Mouse (Mus musculus) cerebellum, adult 9-11 months (tissue): ENCODE measurements around the gene Pkd1.

Experiments
- DNase-seq: peaks from one replicate; pipeline ENCODE4 v3.0.0; 2022

Pkd1 gene

GRCm38 (mm10) chr17:24533099-24533992, 16.3 kb upstream of the Pkd1 start:
- peak; percentile 96 for DNase-seq

DNA sequence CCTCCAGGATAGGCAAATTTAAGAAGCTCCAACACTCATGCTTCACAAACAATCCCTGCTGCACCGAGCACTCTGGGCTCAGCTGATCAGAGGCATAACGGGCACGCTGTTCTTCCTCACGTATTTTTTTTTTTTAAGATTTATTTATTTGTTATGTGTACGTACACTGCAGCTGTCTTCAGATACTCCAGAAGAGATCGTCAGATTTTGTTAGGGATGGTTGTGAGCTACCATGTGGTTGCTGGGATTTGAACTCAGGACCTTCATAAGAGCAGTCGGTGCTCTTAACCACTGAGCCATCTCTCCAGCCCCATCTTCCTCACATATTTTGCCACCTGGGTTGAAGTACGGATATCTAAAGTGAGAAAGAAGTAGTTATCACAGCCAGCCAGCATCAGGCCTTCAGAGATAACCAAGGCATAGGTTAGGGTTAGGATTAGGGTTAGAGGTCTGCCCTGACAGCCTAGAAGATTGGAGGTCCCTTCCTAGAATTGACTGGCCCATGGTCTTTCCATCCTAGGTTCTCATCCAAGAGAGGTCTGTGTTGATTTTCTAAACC, 15.4 kb upstream of the Pkd1 start, which contains the start of gene Rab26:
Gene Rab26 (minus strand): TSS at position 51 of the 559 bp plus-strand sequence.
- no peak for DNase-seq

DNA sequence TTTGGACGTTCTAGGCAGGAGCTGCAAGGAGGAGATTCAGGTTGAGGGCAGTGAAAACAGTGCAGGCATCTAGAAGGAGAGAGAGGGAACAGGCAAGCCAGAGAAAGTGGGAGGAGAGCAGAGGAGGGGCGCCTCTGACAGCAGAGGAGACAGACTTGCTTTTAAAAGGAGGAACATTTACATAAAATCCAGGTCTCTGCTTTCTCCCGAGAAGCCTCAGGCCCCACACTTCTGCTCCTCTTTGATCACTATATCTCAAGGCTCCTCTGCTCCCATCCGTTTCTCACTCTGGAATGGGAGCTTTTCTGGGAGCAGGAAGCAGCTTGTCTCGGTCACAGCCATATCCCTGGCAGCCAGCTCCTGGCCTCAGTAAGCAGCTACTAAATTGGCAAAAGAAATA, 14.3 kb upstream of the Pkd1 start:
- DNase-seq = no peak

- no peak for DNase-seq
Observed at GRCm38 (mm10) chr17:24537536-24537935, 12.1 kb upstream of the Pkd1 start.

GRCm38 (mm10) chr17:24538950-24539349, 10.7 kb upstream of the Pkd1 start:
- DNase-seq = no peak

- no peak for DNase-seq
Observed at GRCm38 (mm10) chr17:24540375-24540774, 9.3 kb upstream of the Pkd1 start.

GRCm38 (mm10) chr17:24544613-24545012, 5.0 kb upstream of the Pkd1 start:
- no peak for DNase-seq

DNA sequence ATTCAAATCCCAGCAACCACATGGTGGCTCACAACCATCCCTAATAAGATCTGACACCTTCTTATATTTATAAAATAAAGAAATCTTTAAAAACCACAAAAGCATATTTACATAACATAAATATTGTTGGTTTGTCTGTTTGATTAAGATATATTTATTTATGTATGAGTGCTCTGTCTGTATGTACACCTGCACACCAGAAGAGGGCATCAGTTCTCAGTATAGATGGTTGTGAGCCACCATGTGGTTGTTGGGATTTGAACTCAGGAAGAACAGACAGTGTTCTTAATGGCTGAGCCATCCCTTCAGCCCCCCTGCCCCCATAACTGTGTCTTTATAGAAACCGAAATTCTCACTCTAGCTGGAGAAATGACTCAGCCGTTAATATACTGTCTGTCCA, 4.4 kb upstream of the Pkd1 start:
- no peak for DNase-seq

DNA sequence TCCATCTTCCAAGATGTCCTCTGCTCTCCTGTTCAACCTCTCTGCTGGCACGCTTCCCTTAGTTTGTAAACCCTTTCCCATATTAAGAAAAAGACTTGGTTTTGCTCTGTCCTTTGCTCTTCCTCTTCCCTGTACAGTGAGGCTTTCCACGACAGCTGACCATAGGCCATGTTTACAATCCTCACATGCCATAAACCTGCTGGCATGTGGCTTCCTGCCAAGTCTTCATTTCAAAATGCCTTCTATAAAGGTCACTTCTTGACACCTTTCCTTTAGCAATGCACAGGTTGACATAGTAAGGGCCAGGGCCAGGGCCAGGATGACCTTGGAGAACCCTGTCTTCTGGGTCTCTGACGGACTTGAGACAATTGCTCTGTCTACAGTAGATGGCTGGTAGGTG, 3.4 kb upstream of the Pkd1 start:
- no peak for DNase-seq

GRCm38 (mm10) chr17:24548435-24548834, 1.2 kb upstream of the Pkd1 start:
- DNase-seq = peak; percentile 56

GRCm38 (mm10) chr17:24548921-24549617, 565 bp upstream of the Pkd1 start:
- DNase-seq = peak; percentile 88

DNA sequence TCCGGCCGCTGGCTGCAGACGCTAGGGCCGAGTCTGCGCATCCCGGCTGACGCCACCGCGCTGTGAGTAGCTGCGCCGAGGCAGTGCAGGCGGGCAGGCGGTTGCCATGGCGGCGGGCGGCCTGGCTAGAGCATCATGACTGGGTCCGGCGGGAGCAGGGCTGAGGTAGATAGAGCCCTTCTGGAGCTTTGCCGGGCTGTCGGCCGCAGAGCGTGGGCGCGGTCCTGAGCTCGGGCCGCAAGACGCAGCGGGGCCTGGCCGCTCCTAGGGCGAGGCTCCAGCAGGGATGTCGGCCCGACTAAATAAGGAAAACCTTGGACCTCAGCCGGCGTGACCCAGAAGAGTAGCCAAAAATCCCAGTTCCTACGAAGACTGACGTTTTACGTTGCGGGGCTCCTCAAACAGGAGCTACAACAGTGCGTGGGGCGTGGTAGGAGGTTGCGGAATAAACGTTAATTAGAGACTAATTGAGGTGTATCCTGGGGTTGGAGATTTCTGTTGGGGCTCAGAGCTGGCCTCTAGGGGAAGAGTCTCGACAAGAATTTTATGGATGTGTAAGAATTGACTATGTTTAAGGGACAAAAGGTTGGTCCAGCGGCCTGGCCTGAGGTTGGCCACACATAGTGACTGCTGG, 899 bp downstream of the Pkd1 start:
- peak; percentile 90 for DNase-seq

DNA sequence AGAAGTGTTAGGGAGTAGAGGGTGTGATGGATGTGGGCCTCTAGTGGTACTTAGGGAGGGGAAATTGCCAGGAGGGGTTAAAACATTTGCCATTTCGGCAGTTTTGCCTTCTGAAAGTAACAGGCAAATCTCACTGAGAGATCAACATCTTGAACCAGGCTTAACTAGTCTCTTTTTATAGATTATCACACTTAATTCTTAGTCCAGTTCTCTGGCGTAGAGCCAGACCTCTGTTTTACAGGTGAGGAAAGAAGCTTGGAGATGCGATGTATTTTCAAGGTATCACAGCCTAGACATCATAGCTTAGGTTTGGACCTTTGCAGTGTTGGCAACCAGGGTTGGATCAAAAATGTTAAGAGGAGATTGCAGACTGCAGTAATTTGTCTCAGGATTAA, 1.4 kb downstream of the Pkd1 start:
- peak; percentile 57 for DNase-seq

DNA sequence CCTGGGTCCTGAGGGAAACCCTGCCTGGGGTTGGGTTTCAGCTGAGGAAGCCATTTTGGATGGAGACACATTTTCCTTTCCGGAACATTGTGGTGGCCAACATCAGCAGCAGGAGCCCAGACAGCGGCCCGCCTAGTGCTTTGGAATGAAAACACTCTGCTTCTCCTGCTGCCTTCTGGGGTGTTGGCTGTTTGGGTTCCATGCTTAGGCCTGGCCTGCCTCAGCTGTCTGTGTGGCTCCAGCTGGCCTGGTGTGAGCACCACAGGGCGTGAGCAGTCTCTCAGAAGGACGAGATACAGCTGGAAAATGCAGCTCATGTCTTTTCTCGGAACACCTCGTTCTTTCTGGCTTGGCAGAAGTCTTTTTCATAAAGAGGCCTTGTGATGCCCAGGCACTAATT, 7.5 kb downstream of the Pkd1 start:
- no peak for DNase-seq

DNA sequence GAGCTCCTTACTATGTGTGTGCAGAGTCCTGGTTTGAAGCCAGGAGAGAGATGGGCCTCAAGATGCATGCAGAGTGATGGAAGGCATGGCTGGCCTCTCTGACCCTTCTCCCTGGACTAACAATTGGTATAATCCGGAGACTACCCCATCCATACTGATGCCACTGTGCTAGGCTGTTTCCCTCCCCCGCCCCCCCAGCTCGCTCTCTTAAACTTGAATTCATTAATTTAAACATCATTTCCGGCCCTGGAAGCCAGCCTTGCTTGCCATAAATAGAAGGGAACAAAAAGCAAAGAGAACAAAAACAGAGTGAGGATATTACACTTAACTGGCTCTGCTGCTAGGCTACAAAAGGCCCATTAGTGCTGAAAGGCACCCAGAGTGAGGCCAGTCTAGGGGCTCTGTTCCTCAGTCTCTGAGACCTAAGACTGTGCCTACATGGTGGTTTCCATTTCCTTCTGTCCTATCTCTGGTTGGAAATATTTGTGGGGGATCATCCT, 9.0 kb downstream of the Pkd1 start:
- DNase-seq = no peak

DNA sequence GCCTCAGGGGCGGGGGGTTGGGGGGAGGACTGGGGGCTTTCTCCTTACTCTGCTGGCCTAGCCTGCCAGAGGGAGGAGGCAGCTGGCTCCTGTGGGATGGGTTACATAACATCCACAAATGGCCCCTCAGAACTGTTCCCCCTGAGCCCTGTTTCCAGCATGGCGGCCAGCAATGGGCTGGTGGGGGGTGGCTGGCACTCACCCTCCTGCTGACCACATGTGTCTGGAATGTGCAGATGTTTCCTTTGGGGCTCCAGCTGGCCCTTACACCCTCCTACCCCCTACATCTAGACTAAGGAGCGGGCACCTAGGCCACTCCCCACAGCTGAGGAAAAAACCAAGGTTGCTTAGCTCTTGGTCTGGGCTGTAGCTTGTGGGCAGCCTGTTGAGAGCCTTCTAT, 9.5 kb downstream of the Pkd1 start:
- peak; percentile 54 for DNase-seq

DNA sequence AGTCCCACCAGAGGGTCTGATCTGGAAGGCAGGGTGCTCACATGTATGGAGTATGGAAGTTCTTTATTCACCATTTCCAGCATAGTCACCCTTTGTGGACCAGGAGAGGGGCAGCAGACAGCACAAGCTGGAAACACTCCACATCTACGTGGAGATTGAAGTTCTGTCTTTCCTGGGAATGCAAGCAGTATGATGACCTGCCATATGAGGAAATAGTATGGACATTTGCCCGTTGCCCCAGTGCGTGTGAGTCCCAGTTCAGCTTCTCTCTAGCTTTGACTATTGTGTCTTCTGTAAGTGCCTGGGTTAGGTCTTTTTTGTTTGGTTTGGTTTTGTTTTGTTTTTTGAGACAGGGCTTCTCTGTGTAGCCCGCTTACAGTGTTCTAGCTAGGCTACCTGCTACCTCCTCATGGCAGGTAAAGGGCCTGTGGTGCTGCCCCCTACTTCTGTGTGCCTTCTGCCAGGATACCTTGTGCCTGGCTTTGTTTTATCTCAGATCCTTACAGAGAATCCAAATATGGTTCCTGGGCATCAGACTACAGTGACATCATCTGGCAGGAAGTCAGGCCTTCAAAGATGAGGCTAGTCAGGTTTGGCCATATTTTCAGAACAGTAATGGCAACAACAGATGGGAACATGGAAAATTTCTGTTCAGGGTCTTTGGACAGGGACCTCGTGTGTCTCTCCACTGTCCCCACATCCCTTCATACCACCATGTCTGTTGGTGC, 10.8 kb downstream of the Pkd1 start:
- DNase-seq = peak; percentile 77

GRCm38 (mm10) chr17:24561592-24561991, 12.0 kb downstream of the Pkd1 start:
- no peak for DNase-seq

DNA sequence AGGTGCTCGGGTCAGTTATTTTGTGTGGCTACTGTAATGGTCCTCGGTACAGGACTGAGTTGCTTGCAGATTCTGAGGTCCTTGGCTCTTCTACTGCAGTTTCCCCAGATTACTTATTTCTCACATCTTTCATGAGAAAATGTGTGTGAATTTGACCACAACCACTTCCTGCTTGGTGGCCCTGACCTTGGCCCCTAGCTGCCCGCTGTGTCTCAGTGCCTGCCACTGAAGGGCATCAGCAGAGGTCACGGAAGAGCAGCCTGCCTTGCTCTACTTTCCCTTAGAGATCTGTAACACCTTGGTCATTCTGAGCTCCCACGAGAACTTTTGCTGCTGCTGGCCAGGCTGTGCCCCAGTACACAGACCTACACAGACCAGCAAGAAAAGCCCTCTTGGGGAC, 14.0 kb downstream of the Pkd1 start:
- DNase-seq = no peak

GRCm38 (mm10) chr17:24564422-24564821, 14.8 kb downstream of the Pkd1 start:
- DNase-seq = no peak

- DNase-seq = no peak
Observed at GRCm38 (mm10) chr17:24565092-24565491, 15.5 kb downstream of the Pkd1 start.

DNA sequence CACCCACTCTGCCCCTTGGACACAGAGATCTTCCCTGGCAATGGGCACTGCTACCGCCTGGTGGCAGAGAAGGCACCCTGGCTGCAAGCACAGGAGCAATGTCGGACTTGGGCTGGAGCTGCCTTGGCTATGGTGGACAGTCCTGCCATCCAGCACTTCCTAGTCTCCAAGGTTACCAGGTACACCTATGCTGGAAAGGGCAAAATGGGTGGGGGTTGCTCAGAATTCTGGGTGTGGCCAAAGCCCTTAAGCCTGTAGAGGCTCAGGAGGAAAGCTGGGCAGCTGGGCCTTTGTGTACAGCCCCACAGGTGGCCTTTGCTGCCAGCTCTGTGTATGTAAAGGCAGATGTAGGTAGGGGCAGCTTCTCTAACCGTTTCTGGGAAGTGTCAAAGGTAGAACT, 16.2 kb downstream of the Pkd1 start:
- no peak for DNase-seq
